Mouse (Mus musculus): ENCODE results near the gene Srp9. TPM values are rescaled to one million over a fixed set of nuclear protein-coding genes. Genes with fewer than 3 reads are reported as not detected.
"Not testable (repeated sequence)": the region's sequence is repeated elsewhere in the genome, so short reads cannot be mapped to it uniquely, and the experiment has no call there.

Gene Srp9
- polyA plus RNA-seq, 1 experiment from 2014 or later, result 128 TPM

DNA sequence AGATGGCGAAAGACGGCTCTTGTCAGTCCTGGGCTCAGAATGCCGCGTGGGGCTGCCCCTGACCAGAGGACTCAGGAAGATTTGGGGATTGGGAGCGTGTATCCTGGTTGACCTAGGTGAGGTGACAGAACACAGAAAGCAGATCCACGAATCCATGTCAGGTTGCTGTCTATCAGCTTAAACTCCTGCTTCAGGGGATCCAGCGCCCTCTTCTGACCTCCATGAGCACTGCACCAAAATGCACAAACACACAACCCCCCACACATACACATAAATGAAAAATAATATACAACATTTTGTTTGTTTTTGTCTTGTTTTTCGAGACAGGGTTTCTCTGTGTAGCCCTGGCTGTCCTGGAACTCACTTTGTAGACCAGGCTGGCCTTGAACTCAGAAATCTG lies 13.6 kb downstream of the Srp9 start:
- H3K36me3 ChIP-seq, result no peaks in the 10 kb centered on the region
- H3K27ac ChIP-seq, result no peak overlapping the region
- no peaks in the 10 kb centered on the region for H3K9me3 ChIP-seq
- 76% methylated on average over 8 of the region's 8 CpGs for WGBS
- DNase-seq (ENCODE audit: low spot score), result no peak
- peaks cover 25% of the 10 kb centered on the region for H3K4me1 ChIP-seq
- H3K27me3 ChIP-seq (ENCODE audit: insufficient read depth, poor library complexity, severe bottlenecking), result peaks cover 25% of the 10 kb centered on the region; the same call in 1 of the 2 replicates
- no peak overlapping the region for H3K4me3 ChIP-seq

GRCm38 (mm10) chr1:182139937-182140336 lies 15.4 kb downstream of the Srp9 start:
- peaks cover 25% of the 10 kb centered on the region; the same call in 1 of the 2 replicates for H3K27me3 ChIP-seq (ENCODE audit: insufficient read depth, poor library complexity, severe bottlenecking)
- peak overlapping the region; percentile 19; the same call in 1 of the 2 replicates for H3K4me3 ChIP-seq
- WGBS, result 29% methylated on average over 9 of the region's 9 CpGs
- peaks cover 25% of the 10 kb centered on the region for H3K4me1 ChIP-seq
- no peak overlapping the region for H3K27ac ChIP-seq
- H3K36me3 ChIP-seq, result no peaks in the 10 kb centered on the region
- no peak for DNase-seq (ENCODE audit: low spot score)
- no peaks in the 10 kb centered on the region for H3K9me3 ChIP-seq

DNA sequence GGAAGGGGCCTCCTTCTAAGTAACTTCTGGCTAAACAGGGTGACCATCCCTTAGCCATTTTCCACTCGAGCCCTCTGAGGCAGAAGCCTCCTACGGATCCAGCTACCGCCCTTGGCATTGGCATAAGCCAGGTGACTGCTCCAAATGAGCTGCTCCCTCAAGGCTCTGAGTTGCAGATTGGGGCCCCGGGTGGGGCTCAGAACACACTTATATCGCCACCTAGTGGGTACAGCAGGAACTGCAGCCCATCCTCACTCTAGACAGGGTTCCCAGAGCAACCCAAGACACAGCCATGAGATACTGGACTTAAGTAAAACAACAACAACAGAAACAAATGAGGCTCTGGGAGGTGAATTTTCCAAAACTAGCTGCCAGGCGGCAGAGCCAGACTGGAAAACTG lies 15.8 kb downstream of the Srp9 start:
- peak overlapping the region; percentile 19; the same call in 1 of the 2 replicates for H3K4me3 ChIP-seq
- WGBS, result 3% methylated on average over 6 of the region's 6 CpGs
- DNase-seq (ENCODE audit: low spot score), result no peak
- peaks cover 25% of the 10 kb centered on the region for H3K4me1 ChIP-seq
- H3K27ac ChIP-seq, result no peak overlapping the region
- peaks cover 25% of the 10 kb centered on the region; the same call in 1 of the 2 replicates for H3K27me3 ChIP-seq (ENCODE audit: insufficient read depth, poor library complexity, severe bottlenecking)
- H3K9me3 ChIP-seq, result no peaks in the 10 kb centered on the region
- no peaks in the 10 kb centered on the region for H3K36me3 ChIP-seq

GRCm38 (mm10) chr1:182142725-182143124 lies 18.2 kb downstream of the Srp9 start:
- no peaks in the 10 kb centered on the region for H3K9me3 ChIP-seq
- no peaks in the 10 kb centered on the region for H3K36me3 ChIP-seq
- no peak for DNase-seq (ENCODE audit: low spot score)
- H3K4me3 ChIP-seq, result no peak overlapping the region
- H3K4me1 ChIP-seq, result peaks cover 9% of the 10 kb centered on the region
- peaks cover 25% of the 10 kb centered on the region; the same call in 1 of the 2 replicates for H3K27me3 ChIP-seq (ENCODE audit: insufficient read depth, poor library complexity, severe bottlenecking)
- H3K27ac ChIP-seq, result no peak overlapping the region
- 88% methylated on average over 13 of the region's 13 CpGs for WGBS

DNA sequence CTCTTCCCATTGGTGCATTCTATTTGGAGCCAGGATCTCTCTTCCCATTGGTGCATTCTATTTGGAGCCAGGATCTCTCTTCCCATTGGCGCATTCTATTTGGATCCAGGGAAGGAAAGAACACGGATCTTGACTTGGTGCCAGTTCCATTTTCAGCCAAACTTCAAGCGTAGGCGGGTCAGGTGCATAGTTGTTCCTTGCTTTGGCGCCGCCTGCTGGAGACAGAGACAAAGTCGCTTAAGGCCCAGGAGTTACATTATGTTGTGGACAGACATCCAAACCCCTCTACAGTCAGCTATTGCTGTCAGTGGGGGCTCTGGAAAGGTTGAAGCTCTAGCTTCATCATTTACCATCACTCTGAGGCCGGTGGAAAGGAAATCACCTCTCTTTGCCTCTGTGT lies 18.8 kb downstream of the Srp9 start:
- no peak for DNase-seq (ENCODE audit: low spot score)
- Histone ChIP-seq H3K27ac (no peak overlapping the region), H3K4me3 (no peak overlapping the region), H3K9me3 (no peaks in the 10 kb centered on the region), H3K4me1 (peaks cover 8% of the 10 kb centered on the region), H3K27me3 (ENCODE audit: insufficient read depth, poor library complexity, severe bottlenecking) (peaks cover 25% of the 10 kb centered on the region; the same call in 1 of the 2 replicates), H3K36me3 (no peaks in the 10 kb centered on the region)
- WGBS, result 70% methylated on average over 8 of the region's 8 CpGs

DNA sequence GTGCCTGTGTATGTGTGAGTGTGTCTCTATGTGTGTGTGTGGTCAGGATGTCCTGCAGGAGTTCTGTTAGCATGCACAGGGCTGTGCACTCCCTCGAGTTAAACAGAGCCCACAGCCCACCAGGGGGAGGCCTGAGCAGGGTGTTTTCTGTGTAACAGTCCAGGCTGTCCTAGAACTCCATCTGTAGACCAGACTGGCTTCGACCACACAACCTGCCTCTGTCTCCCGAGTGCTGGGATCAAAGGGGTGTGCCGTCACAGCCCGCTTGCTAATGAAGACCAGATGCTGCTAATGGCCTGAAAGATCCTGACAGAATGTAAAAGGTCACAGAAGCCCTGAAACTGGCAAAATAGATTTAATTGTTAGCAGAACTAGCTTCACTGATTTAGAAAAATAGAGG lies 21.0 kb downstream of the Srp9 start:
- H3K27ac ChIP-seq, result no peak overlapping the region
- no peaks in the 10 kb centered on the region for H3K9me3 ChIP-seq
- peaks cover 11% of the 10 kb centered on the region; the same call in 1 of the 2 replicates for H3K27me3 ChIP-seq (ENCODE audit: insufficient read depth, poor library complexity, severe bottlenecking)
- H3K36me3 ChIP-seq, result no peaks in the 10 kb centered on the region
- DNase-seq (ENCODE audit: low spot score), result no peak
- WGBS, result 53% methylated on average over 5 of the region's 5 CpGs
- H3K4me3 ChIP-seq, result no peak overlapping the region
- H3K4me1 ChIP-seq, result peaks cover 9% of the 10 kb centered on the region

GRCm38 (mm10) chr1:182148864-182149514 lies 24.5 kb downstream of the Srp9 start:
- WGBS, result 31% methylated on average over 7 of the region's 7 CpGs
- H3K36me3 ChIP-seq, result no peaks in the 10 kb centered on the region
- H3K27ac ChIP-seq, result peak overlapping the region; percentile 42; the same call in 1 of the 2 replicates
- no peaks in the 10 kb centered on the region for H3K27me3 ChIP-seq (ENCODE audit: insufficient read depth, poor library complexity, severe bottlenecking)
- peaks cover 13% of the 10 kb centered on the region for H3K4me1 ChIP-seq
- H3K4me3 ChIP-seq, result no peak overlapping the region
- DNase-seq (ENCODE audit: low spot score), result peak; percentile 69
- no peaks in the 10 kb centered on the region for H3K9me3 ChIP-seq

DNA sequence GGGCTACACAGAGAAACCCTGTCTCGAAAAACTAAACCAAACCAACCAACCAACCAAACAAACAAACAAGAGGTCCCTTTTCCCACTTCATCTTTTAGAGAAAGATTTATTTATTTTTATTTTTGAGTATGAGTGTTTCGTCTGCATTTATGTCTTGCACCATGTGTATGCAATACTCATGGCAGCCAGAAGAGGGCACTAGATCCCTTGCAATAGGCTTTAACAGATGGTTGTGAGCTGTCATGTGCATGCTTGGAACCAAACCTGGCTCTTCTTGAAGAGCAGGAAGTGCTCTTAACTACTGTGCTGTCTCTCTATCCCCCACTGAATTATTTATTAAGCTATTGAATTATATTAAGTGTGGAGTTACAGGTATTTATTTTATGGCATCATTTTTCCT lies 25.4 kb downstream of the Srp9 start:
- no peak overlapping the region for H3K27ac ChIP-seq
- H3K9me3 ChIP-seq, result no peaks in the 10 kb centered on the region
- no peaks in the 10 kb centered on the region for H3K27me3 ChIP-seq (ENCODE audit: insufficient read depth, poor library complexity, severe bottlenecking)
- WGBS, result 91% methylated on average over 2 of the region's 2 CpGs
- no peak overlapping the region for H3K4me3 ChIP-seq
- no peaks in the 10 kb centered on the region for H3K36me3 ChIP-seq
- no peak for DNase-seq (ENCODE audit: low spot score)
- H3K4me1 ChIP-seq, result peaks cover 13% of the 10 kb centered on the region

- Histone ChIP-seq H3K4me3 (no peak overlapping the region), H3K27me3 (ENCODE audit: insufficient read depth, poor library complexity, severe bottlenecking) (no peaks in the 10 kb centered on the region), H3K9me3 (no peaks in the 10 kb centered on the region), H3K4me1 (no peaks in the 10 kb centered on the region), H3K36me3 (no peaks in the 10 kb centered on the region), H3K27ac (no peak overlapping the region)
- WGBS, result 73% methylated on average over 4 of the region's 4 CpGs
- no peak for DNase-seq (ENCODE audit: low spot score)
Observed at GRCm38 (mm10) chr1:182157734-182158133, 33.2 kb downstream of the Srp9 start.

GRCm38 (mm10) chr1:182159575-182159974 lies 35.0 kb downstream of the Srp9 start:
- H3K27ac ChIP-seq, result no peak overlapping the region
- no peaks in the 10 kb centered on the region for H3K4me1 ChIP-seq
- H3K36me3 ChIP-seq, result no peaks in the 10 kb centered on the region
- WGBS, result 78% methylated on average over 3 of the region's 3 CpGs
- no peaks in the 10 kb centered on the region for H3K27me3 ChIP-seq (ENCODE audit: insufficient read depth, poor library complexity, severe bottlenecking)
- no peak overlapping the region for H3K4me3 ChIP-seq
- H3K9me3 ChIP-seq, result no peaks in the 10 kb centered on the region
- DNase-seq (ENCODE audit: low spot score), result no peak

- DNase-seq (ENCODE audit: low spot score), result no peak
- Histone ChIP-seq H3K4me3 (no peak overlapping the region), H3K36me3 (no peaks in the 10 kb centered on the region), H3K9me3 (no peaks in the 10 kb centered on the region), H3K27ac (no peak overlapping the region), H3K27me3 (ENCODE audit: insufficient read depth, poor library complexity, severe bottlenecking) (no peaks in the 10 kb centered on the region), H3K4me1 (no peaks in the 10 kb centered on the region)
- 60% methylated on average over 5 of the region's 5 CpGs for WGBS
Observed at GRCm38 (mm10) chr1:182162951-182163350, 38.4 kb downstream of the Srp9 start.

GRCm38 (mm10) chr1:182164386-182164785 lies 39.8 kb downstream of the Srp9 start, which contains the start of gene Vmn1r1:
Vmn1r1 (minus strand) TSS chr1:182164486.
- H3K4me3 ChIP-seq, result no peak within 1 kb of the TSS
- WGBS, result 85% methylated on average over 7 of the region's 7 CpGs
- no peaks in the 10 kb centered on the region for H3K27me3 ChIP-seq (ENCODE audit: insufficient read depth, poor library complexity, severe bottlenecking)
- H3K9me3 ChIP-seq, result no peaks in the 10 kb centered on the region
- H3K4me1 ChIP-seq, result no peaks in the 10 kb centered on the region
- no peak within 1 kb of the TSS for H3K27ac ChIP-seq
- DNase-seq (ENCODE audit: low spot score), result no peak
- H3K36me3 ChIP-seq, result no peaks in the 10 kb centered on the region

- not testable (repeated sequence) for H3K27me3 ChIP-seq (ENCODE audit: insufficient read depth, poor library complexity, severe bottlenecking); H3K4me1 ChIP-seq; DNase-seq (ENCODE audit: low spot score); H3K36me3 ChIP-seq; H3K9me3 ChIP-seq; H3K4me3 ChIP-seq; H3K27ac ChIP-seq
- 80% methylated on average over 6 of the region's 6 CpGs for WGBS
Observed at GRCm38 (mm10) chr1:182170206-182170605, 45.7 kb downstream of the Srp9 start.

DNA sequence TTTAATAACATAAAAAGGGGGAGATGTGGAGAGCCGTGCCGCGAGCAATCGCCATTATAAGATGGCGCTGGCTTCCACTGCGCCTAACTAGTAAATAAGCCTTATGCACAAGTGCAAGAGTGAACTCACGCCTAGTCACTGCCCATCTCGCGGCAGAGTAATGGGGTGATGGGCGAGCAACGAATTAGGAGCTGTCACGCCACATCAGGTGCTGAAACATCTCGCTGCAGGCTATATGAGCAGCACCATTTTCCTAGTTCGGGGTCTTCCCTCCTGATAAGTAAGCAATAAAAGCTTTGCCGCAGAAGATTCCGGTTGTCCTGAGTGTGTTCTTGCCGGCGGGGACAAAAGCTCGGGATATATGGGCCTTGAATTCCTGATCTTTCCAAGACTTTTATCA lies 52.4 kb downstream of the Srp9 start:
- not testable (repeated sequence) for H3K4me1 ChIP-seq; H3K27ac ChIP-seq; H3K9me3 ChIP-seq; H3K36me3 ChIP-seq; H3K27me3 ChIP-seq (ENCODE audit: insufficient read depth, poor library complexity, severe bottlenecking); DNase-seq (ENCODE audit: low spot score); H3K4me3 ChIP-seq
- 91% methylated on average over 19 of the region's 19 CpGs for WGBS
